Mouse (Mus musculus): ENCODE data around the gene Tiprl. TPM values are rescaled to one million over a fixed set of nuclear protein-coding genes. Genes with fewer than 3 reads are reported as not detected.

The Tiprl gene
- total RNA-seq, 1 experiment from 2014 or later, result 66.9 TPM

- ATAC-seq (replicated peaks in 1 of 2; ENCODE audit: insufficient read depth in 1 of 2, low FRiP score in 2 of 2, low TSS enrichment in 1 of 2, low read depth in 1 of 2, poor library complexity in 2 of 2, severe bottlenecking in 2 of 2), result no peak
These were observed 19.7 kb downstream of the Tiprl start for GRCm38 (mm10) chr1:165217023-165217589.

GRCm38 (mm10) chr1:165215831-165216230, 21.0 kb downstream of the Tiprl start:
- ATAC-seq (replicated peaks in 1 of 2; ENCODE audit: insufficient read depth in 1 of 2, low FRiP score in 2 of 2, low TSS enrichment in 1 of 2, low read depth in 1 of 2, poor library complexity in 2 of 2, severe bottlenecking in 2 of 2), result no peak; a peak in 1 of 4 replicates

- no peak for ATAC-seq (replicated peaks in 1 of 2; ENCODE audit: insufficient read depth in 1 of 2, low FRiP score in 2 of 2, low TSS enrichment in 1 of 2, low read depth in 1 of 2, poor library complexity in 2 of 2, severe bottlenecking in 2 of 2)
These were observed 31.2 kb downstream of the Tiprl start for GRCm38 (mm10) chr1:165205591-165205990.

GRCm38 (mm10) chr1:165203488-165204035, 33.2 kb downstream of the Tiprl start:
- no peak for ATAC-seq (replicated peaks in 1 of 2; ENCODE audit: insufficient read depth in 1 of 2, low FRiP score in 2 of 2, low TSS enrichment in 1 of 2, low read depth in 1 of 2, poor library complexity in 2 of 2, severe bottlenecking in 2 of 2)

GRCm38 (mm10) chr1:165201445-165202012, 35.3 kb downstream of the Tiprl start:
- no peak for ATAC-seq (replicated peaks in 1 of 2; ENCODE audit: insufficient read depth in 1 of 2, low FRiP score in 2 of 2, low TSS enrichment in 1 of 2, low read depth in 1 of 2, poor library complexity in 2 of 2, severe bottlenecking in 2 of 2)

GRCm38 (mm10) chr1:165200748-165201147, 36.0 kb downstream of the Tiprl start:
- no peak for ATAC-seq (replicated peaks in 1 of 2; ENCODE audit: insufficient read depth in 1 of 2, low FRiP score in 2 of 2, low TSS enrichment in 1 of 2, low read depth in 1 of 2, poor library complexity in 2 of 2, severe bottlenecking in 2 of 2)

- no peak for ATAC-seq (replicated peaks in 1 of 2; ENCODE audit: insufficient read depth in 1 of 2, low FRiP score in 2 of 2, low TSS enrichment in 1 of 2, low read depth in 1 of 2, poor library complexity in 2 of 2, severe bottlenecking in 2 of 2)
These were observed 37.2 kb downstream of the Tiprl start for GRCm38 (mm10) chr1:165199639-165200038.

GRCm38 (mm10) chr1:165198951-165199350, 37.8 kb downstream of the Tiprl start:
- no peak for ATAC-seq (replicated peaks in 1 of 2; ENCODE audit: insufficient read depth in 1 of 2, low FRiP score in 2 of 2, low TSS enrichment in 1 of 2, low read depth in 1 of 2, poor library complexity in 2 of 2, severe bottlenecking in 2 of 2)

- no peak for ATAC-seq (replicated peaks in 1 of 2; ENCODE audit: insufficient read depth in 1 of 2, low FRiP score in 2 of 2, low TSS enrichment in 1 of 2, low read depth in 1 of 2, poor library complexity in 2 of 2, severe bottlenecking in 2 of 2)
These were observed 38.9 kb downstream of the Tiprl start for GRCm38 (mm10) chr1:165197875-165198274.

- ATAC-seq (replicated peaks in 1 of 2; ENCODE audit: insufficient read depth in 1 of 2, low FRiP score in 2 of 2, low TSS enrichment in 1 of 2, low read depth in 1 of 2, poor library complexity in 2 of 2, severe bottlenecking in 2 of 2), result no peak
These were observed 41.3 kb downstream of the Tiprl start for GRCm38 (mm10) chr1:165195396-165195960.

GRCm38 (mm10) chr1:165194662-165195013, 42.2 kb downstream of the Tiprl start:
- ATAC-seq (replicated peaks in 1 of 2; ENCODE audit: insufficient read depth in 1 of 2, low FRiP score in 2 of 2, low TSS enrichment in 1 of 2, low read depth in 1 of 2, poor library complexity in 2 of 2, severe bottlenecking in 2 of 2), result peak in 1 of 2 experiments; percentile 7; a peak in 1 of 4 replicates

- peak; percentile 71 to 85 for ATAC-seq (replicated peaks in 1 of 2; ENCODE audit: insufficient read depth in 1 of 2, low FRiP score in 2 of 2, low TSS enrichment in 1 of 2, low read depth in 1 of 2, poor library complexity in 2 of 2, severe bottlenecking in 2 of 2)
These were observed 42.7 kb downstream of the Tiprl start, which contains the start of gene Sft2d2 for GRCm38 (mm10) chr1:165193880-165194661. Sft2d2 (minus strand) TSS chr1:165194438.

- peak in 1 of 2 experiments; percentile 8; a peak in 1 of 4 replicates for ATAC-seq (replicated peaks in 1 of 2; ENCODE audit: insufficient read depth in 1 of 2, low FRiP score in 2 of 2, low TSS enrichment in 1 of 2, low read depth in 1 of 2, poor library complexity in 2 of 2, severe bottlenecking in 2 of 2)
These were observed 43.4 kb downstream of the Tiprl start for GRCm38 (mm10) chr1:165193426-165193825.

- ATAC-seq (replicated peaks in 1 of 2; ENCODE audit: insufficient read depth in 1 of 2, low FRiP score in 2 of 2, low TSS enrichment in 1 of 2, low read depth in 1 of 2, poor library complexity in 2 of 2, severe bottlenecking in 2 of 2), result no peak
These were observed 44.0 kb downstream of the Tiprl start for GRCm38 (mm10) chr1:165192714-165193264.

GRCm38 (mm10) chr1:165192102-165192501, 44.7 kb downstream of the Tiprl start:
- ATAC-seq (replicated peaks in 1 of 2; ENCODE audit: insufficient read depth in 1 of 2, low FRiP score in 2 of 2, low TSS enrichment in 1 of 2, low read depth in 1 of 2, poor library complexity in 2 of 2, severe bottlenecking in 2 of 2), result peak; percentile 50 to 57

GRCm38 (mm10) chr1:165191611-165192010, 45.2 kb downstream of the Tiprl start:
- ATAC-seq (replicated peaks in 1 of 2; ENCODE audit: insufficient read depth in 1 of 2, low FRiP score in 2 of 2, low TSS enrichment in 1 of 2, low read depth in 1 of 2, poor library complexity in 2 of 2, severe bottlenecking in 2 of 2), result no peak

GRCm38 (mm10) chr1:165190571-165191273, 46.1 kb downstream of the Tiprl start:
- no peak for ATAC-seq (replicated peaks in 1 of 2; ENCODE audit: insufficient read depth in 1 of 2, low FRiP score in 2 of 2, low TSS enrichment in 1 of 2, low read depth in 1 of 2, poor library complexity in 2 of 2, severe bottlenecking in 2 of 2)

Data from hematopoietic stem cell, adult 5-6 weeks (primary cell).